Mouse (Mus musculus) limb, embryonic 14.5 days (tissue): ENCODE results near the gene Otulin. TPM values are rescaled to one million over a fixed set of nuclear protein-coding genes. Genes with fewer than 3 reads are reported as not detected.

Experiments used
- ATAC-seq: fragments of 200-750 bp; cut with Nextera tagmentation; 2 replicates; pipeline ENCODE4 v1.8.0; 2017; ENCODE audit warnings: low read depth, moderate number of reproducible peaks, moderate TSS enrichment; ENCODE audit not compliant: low FRiP score
- DNase-seq: peaks from one replicate; pipeline ENCODE4 v3.0.0-alpha.2; 2015; ENCODE audit warnings: low spot score
- H3K27ac ChIP-seq: fragments of 300-500 bp; sonication (generic); replicated peaks from 2 replicates; pipeline ENCODE4 v1.5.1; 2014; ENCODE audit warnings: low read depth, mild to moderate bottlenecking, low read length, moderate library complexity, mixed read lengths
- H3K27me3 ChIP-seq: fragments of 300-500 bp; sonication (generic); 2 replicates; pipeline ENCODE4 v1.6.1; 2014; ENCODE audit warnings: low read length, mixed read lengths; ENCODE audit not compliant: control insufficient read depth, insufficient read depth
- H3K36me3 ChIP-seq: fragments of 300-500 bp; sonication (generic); 2 replicates; pipeline ENCODE4 v1.6.1; 2014; ENCODE audit warnings: mild to moderate bottlenecking, low read length, moderate library complexity, mixed read lengths; ENCODE audit not compliant: control insufficient read depth, insufficient read depth
- H3K4me1 ChIP-seq: fragments of 300-500 bp; sonication (generic); 2 replicates; pipeline ENCODE4 v1.6.1; 2014; ENCODE audit warnings: antibody characterized with exemption, low read length, mixed read lengths; ENCODE audit not compliant: control insufficient read depth, insufficient read depth
- H3K4me2 ChIP-seq: fragments of 300-500 bp; sonication (generic); replicated peaks from 2 replicates; pipeline ENCODE4 v1.6.1; 2014; ENCODE audit warnings: low read depth, mild to moderate bottlenecking, low read length, moderate library complexity; ENCODE audit not compliant: severe bottlenecking
- H3K4me3 ChIP-seq: fragments of 300-500 bp; sonication (generic); replicated peaks from 2 replicates; pipeline ENCODE4 v1.5.1; 2014; ENCODE audit warnings: low read length
- H3K9ac ChIP-seq: fragments of 300-500 bp; sonication (generic); 2 replicates; pipeline ENCODE4 v1.6.1; 2014; ENCODE audit warnings: mild to moderate bottlenecking, low read depth, low read length, moderate library complexity; ENCODE audit not compliant: severe bottlenecking
- H3K9me3 ChIP-seq: fragments of 300-500 bp; sonication (generic); 2 replicates; pipeline ENCODE4 v1.6.1; 2016; ENCODE audit warnings: low read length; ENCODE audit not compliant: control insufficient read depth
- POLR2A ChIP-seq: fragments of 200-500 bp; IDR thresholded peaks from 2 replicates; pipeline ENCODE4 v1.8.0; 2012; ENCODE audit warnings: inconsistent platforms, mild to moderate bottlenecking, moderate library complexity, borderline replicate concordance; ENCODE audit not compliant: insufficient read depth, insufficient read length; ENCODE audit errors: extremely low read depth
- WGBS: fragments of 180-500 bp; shearing (Covaris S2); extraction: QIAGEN DNeasy Blood & Tissue Kit; methylation state at CpG from one replicate; pipeline ENCODE4 v1.1.7; 2014; 5-methylcytosine and 5-hydroxymethylcytosine counted together
- polyA plus RNA-seq, 2 experiments: library from polyadenylated mRNA; depleted of rRNA in 1 of 2; stranded (reverse) in 1 of 2; unstranded in 1 of 2; fragments of >200 nt; fragmentation: Nextera tagmentation in 1 of 2; extraction: Ambion mirVana in 1 of 2; gene quantifications; 2 replicates each; pipeline versions ENCODE4 v1.2.1 to v1.2.3; 2012 to 2014

The Otulin gene
- polyA plus RNA-seq, 2 experiments = 25.7 to 43.0 TPM

DNA sequence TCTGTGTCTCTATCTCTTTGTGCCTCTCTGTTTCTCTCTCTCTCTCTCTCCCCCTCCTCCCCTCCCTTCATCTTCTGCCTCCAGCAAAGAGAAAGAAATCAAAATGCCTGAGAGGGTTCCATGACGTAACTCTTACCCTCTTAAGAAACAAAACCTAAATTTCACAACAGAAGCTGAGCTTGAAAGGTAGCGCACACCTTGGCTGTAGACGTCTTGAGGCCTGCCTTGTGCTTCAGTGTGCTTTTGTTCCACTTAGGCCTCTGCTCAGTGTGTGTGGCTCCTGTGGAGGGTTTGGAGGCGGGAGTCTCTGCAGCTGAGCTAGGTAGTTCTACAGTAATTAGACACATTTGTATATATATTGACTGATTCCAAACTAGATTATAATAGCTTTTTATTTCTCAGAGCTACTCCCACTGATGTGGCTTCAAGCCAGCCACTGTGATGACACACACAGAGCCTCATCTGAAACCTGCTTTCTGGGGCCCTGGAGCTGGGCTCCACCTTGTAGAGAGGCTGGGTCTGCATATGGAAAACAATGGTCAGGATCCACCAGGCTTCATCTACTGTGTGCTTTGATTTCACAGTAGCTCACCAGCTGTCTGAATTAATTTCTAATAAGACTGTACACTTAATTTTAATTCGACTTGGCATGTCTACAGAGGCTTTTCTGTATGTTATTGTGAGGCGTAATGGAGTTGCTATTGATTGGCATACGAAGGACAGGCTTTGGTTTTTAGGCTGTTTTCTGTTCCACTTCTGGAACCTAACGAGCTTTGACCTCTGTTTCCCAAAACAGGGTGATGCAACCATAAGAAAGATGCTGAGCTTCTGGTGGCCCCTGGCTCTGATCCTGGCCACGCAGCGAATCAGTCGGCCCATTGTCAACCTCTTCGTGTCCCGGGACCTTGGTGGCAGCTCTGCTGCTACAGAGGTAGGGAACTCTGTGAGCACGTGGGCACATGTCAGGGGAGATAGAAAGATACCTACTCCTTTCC lies 66.1 kb downstream of the Otulin start:
- Histone ChIP-seq H3K27me3 (no peaks in the 10 kb centered on the region), H3K4me3 (no peak overlapping the region), H3K9ac (no peak overlapping the region), H3K4me1 (no peaks in the 10 kb centered on the region), H3K27ac (no peak overlapping the region), H3K4me2 (no peak overlapping the region), H3K9me3 (no peaks in the 10 kb centered on the region), H3K36me3 (peaks cover 7% of the 10 kb centered on the region; the same call in 1 of the 2 replicates)
- 92% methylated on average over 14 of the region's 14 CpGs for whole genome bisulfite sequencing
- TF ChIP-seq POLR2A = no peak
- DNase-seq = no peak
- ATAC-seq = no peak

DNA sequence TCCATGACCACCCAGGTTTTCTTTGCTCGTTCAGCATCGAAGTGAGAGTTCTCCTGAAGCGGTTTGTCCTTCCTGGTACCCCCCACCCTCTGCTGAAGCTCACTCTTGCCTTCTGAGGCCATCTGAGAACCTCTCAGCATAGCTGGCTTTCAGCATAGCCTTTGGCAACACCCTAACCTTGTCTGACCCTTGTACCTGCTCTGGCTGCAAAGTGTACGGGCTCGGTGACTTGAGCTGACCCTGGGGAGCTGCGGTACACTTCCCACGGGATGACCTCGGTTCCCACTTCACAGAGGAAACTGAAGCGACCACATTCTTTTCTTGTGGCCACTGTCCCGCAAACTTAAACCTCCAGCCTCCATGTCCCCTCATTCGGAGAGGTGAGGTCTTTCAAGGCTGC lies 70.2 kb downstream of the Otulin start:
- no peaks in the 10 kb centered on the region for H3K9me3 ChIP-seq
- no peak overlapping the region for H3K4me3 ChIP-seq
- H3K27ac ChIP-seq = no peak overlapping the region
- ATAC-seq (no peak), DNase-seq (no peak)
- no peak overlapping the region for H3K4me2 ChIP-seq
- TF ChIP-seq POLR2A = no peak
- H3K36me3 ChIP-seq = peaks cover 7% of the 10 kb centered on the region; the same call in 1 of the 2 replicates
- 78% methylated on average over 11 of the region's 11 CpGs for WGBS
- H3K9ac ChIP-seq = no peak overlapping the region
- no peaks in the 10 kb centered on the region for H3K27me3 ChIP-seq
- H3K4me1 ChIP-seq = no peaks in the 10 kb centered on the region

DNA sequence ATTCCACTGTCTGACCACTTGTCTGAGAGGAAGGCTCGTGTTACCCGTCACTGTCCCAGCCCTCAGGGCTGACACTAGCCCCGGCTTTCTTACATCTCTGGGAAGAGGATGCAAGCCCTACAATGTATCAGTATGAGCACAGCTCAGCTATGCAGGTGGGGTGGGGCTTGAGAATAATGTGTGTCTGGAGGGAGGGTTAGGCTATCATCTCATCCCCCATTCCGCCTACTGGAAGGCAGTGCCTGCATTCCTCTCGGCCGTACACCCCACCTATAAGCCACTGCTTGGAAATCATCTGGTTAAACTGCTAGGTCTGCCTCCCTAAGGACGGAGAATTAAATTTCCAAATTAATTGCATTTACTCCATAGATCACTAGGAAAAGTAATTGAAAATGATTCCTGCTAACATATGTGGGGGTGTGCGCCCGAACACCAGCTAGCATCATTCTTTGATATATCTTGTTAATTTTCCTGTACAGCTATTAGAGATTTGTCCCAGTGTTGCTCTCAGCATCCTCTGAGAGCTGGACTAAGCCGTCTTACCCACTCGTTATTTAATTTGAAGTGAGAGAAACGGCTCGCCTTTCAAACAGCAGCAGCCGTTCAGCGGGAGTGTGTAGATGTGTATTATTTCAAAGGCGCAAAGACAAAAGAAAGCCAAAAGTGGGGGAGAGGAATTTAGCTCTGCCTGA lies 71.9 kb downstream of the Otulin start:
- WGBS = 44% methylated on average over 16 of the region's 16 CpGs

DNA sequence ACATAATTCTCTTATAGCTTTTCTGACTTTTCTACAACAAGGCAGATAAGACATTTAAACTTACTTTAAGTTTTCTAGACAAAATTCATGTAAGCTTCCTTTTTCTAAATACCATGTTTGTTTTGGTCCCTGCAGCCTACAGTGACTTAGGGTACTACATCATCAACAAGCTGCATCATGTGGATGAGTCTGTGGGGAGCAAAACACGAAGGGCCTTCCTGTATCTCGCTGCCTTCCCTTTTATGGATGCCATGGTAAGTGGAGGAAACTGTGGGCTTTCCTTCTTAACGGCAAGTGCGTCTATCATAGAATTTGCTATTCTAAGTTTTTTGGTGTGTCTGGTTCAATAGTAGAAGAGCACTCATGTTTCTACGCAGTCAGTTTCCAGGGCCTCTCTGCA lies 76.9 kb downstream of the Otulin start:
- Histone ChIP-seq H3K9ac (no peak overlapping the region), H3K9me3 (no peaks in the 10 kb centered on the region), H3K27ac (no peak overlapping the region), H3K36me3 (no peaks in the 10 kb centered on the region), H3K4me1 (no peaks in the 10 kb centered on the region), H3K4me3 (no peak overlapping the region), H3K27me3 (no peaks in the 10 kb centered on the region), H3K4me2 (no peak overlapping the region)
- no peak for DNase-seq
- no peak for ATAC-seq
- no peak for TF ChIP-seq POLR2A
- 92% methylated on average over 5 of the region's 5 CpGs for WGBS

More for the DNA sequence above, 71.9 kb downstream of the Otulin start:
- H3K36me3 ChIP-seq = no peaks in the 10 kb centered on the region
- H3K9ac ChIP-seq = no peak overlapping the region
- H3K27me3 ChIP-seq = no peaks in the 10 kb centered on the region
- no peak for TF ChIP-seq POLR2A
- no peaks in the 10 kb centered on the region for H3K9me3 ChIP-seq
- no peak overlapping the region for H3K27ac ChIP-seq
- H3K4me3 ChIP-seq = no peak overlapping the region
- H3K4me1 ChIP-seq = no peaks in the 10 kb centered on the region
- ATAC-seq = no peak
- DNase-seq = no peak
- H3K4me2 ChIP-seq = no peak overlapping the region

DNA sequence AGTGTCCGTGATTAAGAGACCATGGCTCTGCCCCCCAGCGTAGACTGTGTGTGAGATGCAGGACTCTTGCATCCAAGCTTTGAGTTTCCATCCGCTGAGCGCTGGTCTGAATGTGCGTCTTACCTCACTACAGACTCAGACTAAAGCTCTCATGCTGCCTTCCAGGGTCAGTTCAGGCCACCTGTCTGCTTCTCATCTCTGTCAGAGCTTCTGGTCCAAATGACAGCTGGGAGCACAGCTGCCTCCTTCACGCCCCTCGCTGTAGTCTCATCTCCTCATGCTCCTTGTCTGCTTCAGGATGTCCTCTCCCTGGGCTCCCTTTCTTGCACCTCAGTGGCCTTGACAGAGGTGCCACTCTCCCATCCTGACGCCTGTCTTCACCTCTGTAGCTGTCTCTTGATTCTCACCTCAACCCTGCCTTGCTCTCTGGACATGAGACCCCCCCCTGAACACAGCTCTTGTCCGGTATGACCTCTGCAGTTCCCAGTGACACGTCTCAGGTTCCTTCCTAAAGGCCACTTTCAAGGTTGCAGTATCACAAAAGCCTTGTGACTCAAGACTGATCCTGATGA lies 78.3 kb downstream of the Otulin start:
- peak; percentile 51 for DNase-seq
- H3K4me2 ChIP-seq = no peak overlapping the region
- WGBS = 79% methylated on average over 10 of the region's 10 CpGs

More for the DNA sequence above, 78.3 kb downstream of the Otulin start:
- no peaks in the 10 kb centered on the region for H3K27me3 ChIP-seq
- H3K4me1 ChIP-seq = no peaks in the 10 kb centered on the region
- no peaks in the 10 kb centered on the region for H3K9me3 ChIP-seq
- no peaks in the 10 kb centered on the region for H3K36me3 ChIP-seq
- peak; percentile 79 for ATAC-seq
- TF ChIP-seq POLR2A = no peak
- no peak overlapping the region for H3K27ac ChIP-seq
- no peak overlapping the region for H3K9ac ChIP-seq
- no peak overlapping the region for H3K4me3 ChIP-seq
